Mouse (Mus musculus) monocyte, adult 5-6 weeks (primary cell): ENCODE data around the gene Apobec2. TPM values are rescaled to one million over a fixed set of nuclear protein-coding genes. Genes with fewer than 3 reads are reported as not detected.

ENCODE experiments used
- ATAC-seq: fragments of 153-309, 156-312 bp; replicated peaks from 2 replicates; pipeline ENCODE4 v1.8.0; 2017; ENCODE audit warnings: mild to moderate bottlenecking; ENCODE audit not compliant: low TSS enrichment, insufficient number of reproducible peaks, severe bottlenecking, poor library complexity, low FRiP score
- total RNA-seq: library from RNA; stranded (forward); fragments of 200-1000, 200-491, 200-594 nt; gene quantifications from 3 replicates; pipeline ENCODE4 v1.2.3, GENCODE M21; 2017

Apobec2 gene
- total RNA-seq, 1 experiment from 2014 or later = not detected

DNA sequence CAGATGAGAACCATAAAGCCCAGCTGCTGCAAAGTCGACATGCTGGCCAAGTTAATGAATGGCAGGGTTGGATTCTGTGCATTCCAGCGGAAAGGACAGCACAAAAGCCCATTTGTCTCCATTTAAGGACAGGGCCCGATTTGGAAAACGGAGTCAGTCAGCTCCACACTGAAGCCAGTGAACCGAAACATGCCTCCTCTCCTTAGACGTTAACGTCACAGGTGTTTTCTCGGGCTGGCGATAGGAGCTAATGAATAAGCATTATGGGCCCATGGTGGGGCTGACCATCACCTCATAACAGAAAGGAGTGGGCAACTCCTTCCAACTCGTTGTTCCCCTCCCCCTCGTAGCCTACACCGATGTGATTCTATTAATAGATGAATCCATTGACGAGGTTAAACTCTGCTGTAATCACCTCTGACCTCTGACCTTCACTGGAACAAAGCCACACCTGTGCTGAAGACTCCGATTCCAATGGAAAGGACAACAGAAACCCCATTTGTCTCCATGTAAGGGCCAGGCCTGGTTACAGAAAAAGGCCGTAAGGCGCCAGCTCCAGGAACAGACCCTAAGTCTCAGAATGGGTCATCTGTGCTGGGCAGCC, 10.9 kb upstream of the Apobec2 start:
- ATAC-seq = no peak

DNA sequence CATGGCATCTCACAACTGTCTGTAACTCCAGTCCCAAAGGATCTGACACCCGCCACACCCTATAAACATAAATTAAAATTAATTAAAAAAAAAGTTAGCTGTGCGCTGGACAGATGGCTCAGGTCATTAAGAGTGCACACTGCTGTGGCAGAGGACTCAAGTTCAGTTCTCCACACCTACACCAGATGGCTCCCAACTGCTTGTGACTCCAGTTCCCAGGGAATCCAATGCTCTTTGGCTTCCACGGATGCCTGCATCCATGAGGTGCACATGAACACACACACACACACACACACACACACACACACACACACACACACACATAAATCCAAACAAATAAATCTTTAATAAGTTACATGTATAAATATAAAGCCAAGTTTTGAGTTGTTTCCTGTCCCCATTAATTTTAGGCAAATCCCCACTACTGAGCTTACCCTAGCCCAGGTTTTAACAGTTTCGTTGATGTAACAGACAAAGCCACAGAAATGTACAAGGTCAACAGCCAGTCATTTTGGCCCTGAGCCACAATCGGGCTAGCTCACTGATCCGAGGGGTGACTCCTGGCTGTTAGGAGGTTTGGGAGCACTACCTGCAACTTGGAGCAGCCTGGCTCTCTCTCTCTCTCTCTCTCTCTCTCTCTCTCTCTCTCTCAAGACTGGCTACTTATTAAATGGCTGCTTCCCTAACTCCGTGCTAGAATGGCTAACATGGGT, 10.2 kb upstream of the Apobec2 start:
- ATAC-seq = no peak

DNA sequence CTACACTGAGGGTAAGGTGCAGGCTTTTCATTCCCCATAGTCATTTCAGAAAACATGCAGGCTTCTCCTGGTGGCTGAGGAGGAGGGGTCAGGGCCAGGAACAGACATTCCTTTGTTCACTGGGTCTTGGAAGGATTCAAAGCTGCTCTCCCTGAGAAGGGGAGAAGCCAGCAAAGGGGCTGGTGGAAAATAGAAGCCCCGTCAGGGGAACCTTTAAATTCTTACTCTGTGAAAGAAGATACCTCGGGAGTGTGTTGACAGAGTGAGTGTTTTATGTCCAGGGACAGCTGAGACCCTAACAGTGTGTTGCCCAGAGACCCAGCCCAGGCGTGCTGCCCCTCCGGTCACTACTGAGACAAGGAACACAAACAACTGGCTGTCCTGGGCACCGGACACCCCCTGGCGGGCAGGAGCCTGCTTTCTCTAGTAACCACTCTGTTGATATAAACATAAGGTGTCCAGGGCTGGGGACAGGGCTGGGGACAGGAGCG, 4.7 kb upstream of the Apobec2 start:
- ATAC-seq = no peak

DNA sequence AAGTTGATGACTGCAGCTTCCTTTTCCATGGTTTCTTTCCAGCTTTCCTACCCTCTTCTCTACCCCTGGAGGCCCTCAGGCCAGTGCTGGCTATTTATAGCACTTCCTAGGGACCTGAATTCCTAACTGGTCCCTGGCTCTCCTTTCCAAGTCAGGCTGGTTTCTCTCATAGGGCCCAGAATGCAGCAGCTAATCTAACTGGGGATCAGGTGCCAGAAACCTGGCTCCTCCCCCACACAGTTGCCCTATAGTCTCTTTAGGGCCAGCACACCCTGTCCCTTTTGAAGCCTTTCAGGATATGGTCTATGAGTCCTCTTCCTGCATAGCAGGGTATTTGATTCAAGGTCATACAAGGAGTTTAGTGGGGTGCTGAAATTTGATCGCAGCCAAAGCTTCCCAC, 3.8 kb upstream of the Apobec2 start:
- no peak for ATAC-seq

DNA sequence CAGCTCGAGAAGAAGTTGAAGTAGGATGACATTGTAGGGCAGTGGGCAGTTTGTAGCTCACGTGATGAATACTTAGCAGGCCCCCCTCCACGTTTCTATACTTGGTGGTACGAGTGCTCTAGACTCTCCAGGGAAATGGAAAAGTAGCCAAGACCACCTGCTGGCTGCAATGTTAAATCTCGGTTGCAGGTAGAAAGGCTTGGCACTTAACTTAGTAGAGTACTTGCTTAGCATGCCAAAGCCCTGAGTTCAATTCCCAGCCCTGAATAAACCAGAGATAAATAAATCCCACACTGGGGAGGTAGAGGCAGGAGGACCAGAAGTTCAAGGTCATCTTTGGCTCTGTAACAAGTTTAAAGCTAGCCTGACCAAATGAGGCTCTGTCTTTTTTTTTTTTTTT, 1.7 kb upstream of the Apobec2 start:
- no peak for ATAC-seq

DNA sequence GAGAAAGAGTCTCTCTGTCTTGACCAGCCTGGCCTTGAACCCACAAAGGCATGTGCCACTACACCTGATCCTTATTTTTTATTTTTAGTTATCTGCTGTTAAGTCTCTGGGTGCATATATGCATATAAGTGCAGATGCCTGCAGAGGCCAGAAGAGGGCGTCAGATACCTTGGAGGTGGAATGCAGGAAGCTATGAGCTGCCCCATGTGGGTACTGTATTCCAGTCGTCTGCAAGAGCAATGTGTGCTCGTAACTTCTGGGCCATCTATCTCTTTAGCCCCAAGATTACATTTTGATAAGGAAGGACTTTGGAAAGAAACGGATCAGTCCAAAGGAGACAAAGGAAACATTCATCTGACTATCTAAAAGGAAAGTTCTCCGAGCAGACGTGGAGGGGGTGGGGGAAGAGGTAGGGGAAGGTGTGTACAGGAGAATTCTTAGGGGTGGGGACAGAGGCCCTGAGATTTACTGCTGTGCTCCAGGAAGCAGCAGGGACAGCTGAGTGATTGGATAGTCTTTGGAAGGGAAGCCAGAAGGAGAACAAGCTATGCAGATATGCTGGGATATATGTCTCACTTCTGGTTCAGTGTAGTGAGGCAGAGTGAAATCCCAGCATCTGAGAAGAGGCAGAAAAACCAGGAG, 1.1 kb upstream of the Apobec2 start:
- no peak for ATAC-seq

DNA sequence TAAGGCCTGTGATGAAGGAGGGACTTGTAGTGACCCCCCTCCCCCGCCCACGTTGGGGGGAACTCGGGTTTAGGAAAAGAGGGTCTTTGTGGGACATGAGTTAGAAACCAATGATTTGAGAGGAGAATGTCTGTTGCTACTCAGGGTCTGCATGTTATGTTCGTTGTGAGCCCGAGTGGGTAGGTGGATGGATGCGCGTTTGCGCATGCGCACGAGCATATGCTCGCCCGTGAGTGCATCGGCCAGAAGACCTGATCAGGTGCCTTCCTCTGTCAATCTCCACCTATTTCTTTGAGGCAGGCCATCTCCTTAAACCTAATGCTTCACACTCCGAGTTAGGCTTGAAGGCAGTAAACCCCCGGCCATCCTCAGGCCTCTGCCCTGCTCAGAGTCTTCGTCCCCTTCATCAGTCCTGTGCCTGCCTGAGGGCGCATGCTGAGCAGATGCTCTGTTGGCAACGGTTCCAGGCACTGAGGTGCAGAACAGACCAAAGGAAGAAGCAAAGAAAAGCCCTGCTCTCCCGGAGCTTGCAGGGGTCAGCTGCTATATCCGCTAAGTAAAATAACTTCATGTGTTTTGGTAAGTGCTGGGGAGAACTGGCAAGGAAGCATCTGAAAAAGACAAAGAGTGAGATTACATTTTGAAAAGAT, 401 bp upstream of the Apobec2 start:
- ATAC-seq = no peak

DNA sequence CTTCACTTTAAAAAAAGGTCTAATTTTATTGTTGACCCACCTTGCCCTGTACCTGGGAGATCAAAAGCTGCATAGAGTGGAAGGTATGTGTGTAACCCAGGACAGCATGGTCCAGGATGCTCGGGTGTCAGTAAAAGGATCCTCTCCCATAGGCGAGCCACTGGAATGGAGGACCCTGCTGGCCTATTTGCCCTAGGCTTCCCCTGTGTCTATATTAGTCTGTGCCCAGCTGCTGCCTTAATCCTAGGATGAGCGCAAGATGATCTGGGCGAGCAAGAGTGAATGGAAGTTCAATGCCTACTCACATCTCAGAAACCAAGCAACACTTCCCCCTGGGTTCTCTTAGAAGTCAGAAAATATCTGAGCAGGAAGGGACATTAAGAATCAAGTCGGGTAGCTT, 1.7 kb downstream of the Apobec2 start:
- no peak for ATAC-seq

DNA sequence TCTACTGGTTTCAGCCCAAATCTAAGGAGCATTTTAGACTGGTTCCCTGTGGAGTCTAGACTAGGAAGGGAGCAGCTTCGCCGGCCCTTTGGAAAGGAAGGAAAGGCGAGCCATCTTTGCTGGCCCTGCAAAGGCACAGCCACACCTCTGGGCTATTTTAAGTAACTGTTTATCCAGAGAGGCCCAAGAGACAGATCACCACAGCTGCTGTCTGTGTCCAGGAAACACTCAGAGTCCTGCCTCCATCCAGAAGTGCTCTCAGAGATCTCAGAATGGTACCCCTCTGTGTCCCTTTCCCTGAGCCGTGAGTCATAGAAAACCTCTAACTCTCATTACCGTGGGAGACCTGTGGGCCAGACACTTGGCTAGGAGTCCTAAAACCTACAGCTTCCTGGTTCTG, 2.3 kb downstream of the Apobec2 start:
- ATAC-seq = no peak

DNA sequence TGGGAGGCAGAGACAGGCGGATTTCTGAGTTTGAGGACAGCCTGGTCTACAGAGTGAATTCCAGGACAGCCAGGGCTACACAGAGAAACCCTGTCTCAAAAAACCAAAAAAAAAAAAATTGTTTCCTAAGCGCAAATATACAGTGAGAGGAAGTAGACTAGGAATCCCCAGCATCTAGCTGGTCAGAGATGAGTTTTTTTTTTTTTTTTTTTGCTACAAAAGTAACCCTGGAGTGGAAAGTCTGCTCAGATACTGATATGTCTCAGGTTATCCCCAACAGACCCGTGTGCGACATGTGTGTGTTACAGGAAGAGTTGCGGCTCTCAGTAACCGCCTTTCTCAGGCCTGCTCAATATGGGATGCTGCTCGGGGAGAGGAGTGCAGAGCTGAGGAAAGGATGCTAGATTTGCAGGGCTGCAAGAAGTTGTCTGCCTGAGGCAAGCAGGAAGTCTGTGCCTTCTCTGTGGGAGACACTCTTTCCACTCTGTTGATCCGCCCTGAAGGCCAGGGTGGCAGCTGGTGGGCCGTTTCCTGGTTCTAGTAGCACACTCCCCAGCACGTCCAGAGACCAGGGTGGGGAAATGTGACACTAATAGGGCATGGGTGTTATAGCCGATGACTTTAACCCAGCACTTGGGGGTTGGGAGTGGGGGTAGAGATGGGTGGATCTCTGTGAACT, 4.7 kb downstream of the Apobec2 start:
- ATAC-seq = no peak

DNA sequence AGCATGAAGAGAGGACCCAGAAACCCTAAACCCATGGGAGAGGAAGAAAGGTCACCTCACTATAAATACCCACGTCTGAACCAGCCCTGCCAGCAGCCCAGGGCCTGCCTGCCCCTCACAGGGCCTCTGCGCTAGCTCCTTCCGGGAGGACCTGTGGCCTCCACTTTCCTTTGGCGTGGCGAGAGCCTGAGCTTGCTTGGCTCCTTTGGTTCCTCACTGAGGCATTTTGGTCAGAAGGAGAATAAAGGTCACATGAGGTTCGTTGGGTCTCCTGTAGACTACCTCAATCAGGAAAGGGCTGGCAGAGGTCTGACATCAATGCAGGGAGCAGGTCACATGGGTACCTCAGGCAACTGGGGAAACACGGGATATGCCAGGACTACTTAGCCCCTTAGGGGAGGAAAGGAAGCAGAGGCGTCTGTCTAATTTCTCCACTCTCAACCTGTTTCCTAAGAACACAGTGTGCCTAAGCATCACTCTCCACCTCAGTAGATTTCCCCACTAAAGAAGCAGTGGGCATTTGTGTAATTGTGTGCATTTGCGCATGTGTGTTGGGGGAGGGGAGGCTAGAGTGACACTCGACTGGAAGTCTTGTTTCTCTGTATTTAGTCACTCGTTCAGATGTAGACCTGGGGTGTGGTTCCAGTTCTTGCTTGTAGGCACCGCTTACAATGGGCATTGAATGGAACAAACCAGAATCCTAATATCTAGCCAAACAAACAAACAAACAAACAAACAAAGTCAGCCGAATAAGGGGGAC, 5.6 kb downstream of the Apobec2 start:
- ATAC-seq = peak; percentile 62

DNA sequence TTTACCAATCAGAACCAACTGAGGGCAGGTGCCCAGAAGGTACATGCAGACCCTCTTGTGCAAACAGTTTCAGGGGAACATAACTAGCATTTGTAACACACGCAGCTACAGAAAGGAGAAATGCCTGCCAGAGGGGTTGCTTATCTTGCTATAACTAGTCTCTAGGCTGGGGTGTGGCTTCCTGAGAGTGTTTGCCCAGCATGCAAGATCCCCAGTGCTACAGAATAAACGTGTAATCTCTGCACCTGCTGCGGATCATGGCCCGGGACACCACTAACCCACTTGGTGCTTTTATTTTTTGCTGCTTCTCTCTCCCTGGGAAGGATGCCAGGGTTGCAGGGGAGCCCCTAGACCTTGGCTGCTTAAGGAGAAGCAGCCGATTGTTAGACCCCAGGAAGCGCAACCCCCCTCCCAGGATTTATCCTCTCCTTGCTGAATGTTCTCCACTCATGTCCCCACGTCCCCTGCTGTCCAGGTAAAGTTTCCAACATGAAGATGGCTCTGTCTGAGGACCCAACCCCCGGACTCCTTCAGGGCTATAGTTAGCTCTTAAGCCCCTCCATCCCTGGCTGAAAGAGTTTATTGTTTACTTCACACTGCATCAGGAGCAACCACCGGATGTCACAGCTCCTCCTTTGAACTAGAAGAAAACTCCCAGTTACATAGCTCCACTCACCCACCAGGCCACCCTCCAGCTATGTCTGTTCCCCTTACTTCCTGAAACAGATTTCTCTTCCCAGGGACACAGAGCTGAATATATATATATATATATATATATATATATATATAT, 6.7 kb downstream of the Apobec2 start:
- ATAC-seq = 0 out of 2 replicates have a peak, but pooled peaks have one; percentile 12

DNA sequence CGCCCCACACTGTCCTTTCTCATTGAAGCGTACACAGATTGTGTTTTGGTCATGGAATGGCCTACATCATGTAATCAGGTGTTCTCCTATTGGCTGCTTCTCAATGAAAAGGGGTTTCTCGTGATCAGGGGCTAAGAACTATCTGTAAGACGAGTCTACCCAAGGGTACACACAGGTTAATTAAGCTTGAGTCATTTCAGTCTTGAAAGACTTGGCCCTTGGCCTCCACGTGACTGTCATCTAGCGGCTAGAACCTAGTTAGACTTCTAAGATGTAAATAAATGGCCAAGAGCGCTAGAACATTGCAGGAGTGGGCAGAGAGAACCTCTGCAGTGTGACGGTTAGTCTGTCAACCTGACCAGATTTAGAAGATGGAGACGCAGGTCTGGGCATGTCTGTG, 8.5 kb downstream of the Apobec2 start:
- ATAC-seq = no peak

DNA sequence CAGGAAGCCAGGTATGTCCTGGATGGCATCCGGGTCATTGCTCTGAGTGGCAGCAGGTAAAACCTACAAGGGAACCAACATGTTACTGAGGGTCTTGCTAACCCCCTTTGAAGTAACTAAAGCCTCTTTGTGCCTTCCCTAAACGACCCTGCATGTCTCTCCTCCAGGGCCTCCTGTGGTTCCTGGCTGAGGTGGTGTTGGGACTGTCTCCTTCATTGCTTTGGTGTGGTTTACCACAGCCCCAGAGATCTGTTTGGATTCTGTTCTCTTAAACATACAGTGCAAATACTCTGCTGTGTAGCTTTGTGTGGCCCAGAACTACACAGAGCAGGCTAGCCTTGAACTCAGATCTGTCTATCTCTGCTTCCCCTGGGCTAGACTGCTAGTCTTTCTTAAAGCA, 13.2 kb downstream of the Apobec2 start:
- ATAC-seq = no peak

DNA sequence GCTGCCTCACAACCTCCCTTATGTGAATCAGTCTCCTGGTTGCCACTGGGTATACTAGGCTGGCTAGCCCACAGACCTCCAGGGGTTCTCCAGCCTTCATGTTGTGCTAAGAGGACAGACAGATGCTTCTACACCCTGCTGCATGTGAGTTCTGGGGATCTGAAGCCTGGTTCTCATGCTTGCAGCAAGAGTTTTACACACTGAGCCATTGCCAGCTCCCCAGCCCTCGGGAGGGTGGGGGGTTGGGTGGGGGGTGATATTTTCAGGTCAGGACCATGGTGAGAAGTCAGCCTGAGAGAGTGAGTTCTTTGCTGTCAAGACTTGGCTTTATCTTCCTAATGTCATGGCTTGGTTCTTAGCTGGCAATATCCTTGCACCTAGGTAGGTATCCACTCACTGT, 13.9 kb downstream of the Apobec2 start:
- no peak for ATAC-seq

DNA sequence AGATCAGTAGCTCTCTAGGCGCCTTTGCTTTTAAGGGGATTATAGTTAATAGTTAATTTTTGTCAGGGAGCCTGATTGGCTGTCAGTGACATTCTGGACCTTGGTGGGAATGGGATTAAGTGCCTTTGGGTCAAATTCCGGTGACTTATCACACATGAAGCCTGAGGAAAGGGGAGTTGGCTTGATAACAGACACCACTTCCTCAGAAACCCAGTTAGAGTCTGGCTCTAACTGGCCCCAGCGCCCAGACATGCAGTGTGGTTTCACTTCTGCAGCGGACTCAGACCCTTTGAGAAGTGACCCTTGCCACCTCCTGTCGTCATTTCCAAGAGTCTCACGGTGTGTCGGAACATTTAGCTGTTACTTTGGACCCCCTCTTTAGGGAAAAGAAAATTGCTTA, 14.6 kb downstream of the Apobec2 start:
- ATAC-seq = peak; percentile 75

DNA sequence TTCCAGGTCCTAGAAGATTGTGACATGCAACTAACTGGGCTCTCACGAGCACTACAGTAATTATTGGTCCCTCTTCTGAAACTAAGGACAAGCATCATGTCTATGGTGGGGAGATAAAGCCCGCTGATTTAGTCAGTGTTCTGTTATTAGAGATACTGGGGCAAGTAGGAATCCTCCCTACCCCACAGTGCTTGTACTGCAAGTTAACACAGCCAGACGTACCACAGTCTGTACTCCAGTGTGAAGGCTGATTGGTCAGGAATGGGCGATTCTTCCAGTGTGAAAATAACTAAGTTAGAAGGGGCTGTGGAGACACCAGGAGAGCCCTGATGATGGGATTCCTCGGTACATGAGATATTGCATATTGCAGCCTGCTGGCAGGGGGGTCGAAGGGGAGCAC, 15.2 kb downstream of the Apobec2 start:
- no peak for ATAC-seq
